Mouse (Mus musculus): Measurements from ENCODE around the gene Ifna2. TPM values are rescaled to one million over a fixed set of nuclear protein-coding genes. Genes with fewer than 3 reads are reported as not detected.

The Ifna2 gene
- not detected for polyA plus RNA-seq (2014; fragmentation: Illumina TruSeq; extraction: RNeasy Lipid Tissue Mini Kit (QIAGEN cat#74804); ENCODE audit: low read depth, low replicate concordance)

DNA sequence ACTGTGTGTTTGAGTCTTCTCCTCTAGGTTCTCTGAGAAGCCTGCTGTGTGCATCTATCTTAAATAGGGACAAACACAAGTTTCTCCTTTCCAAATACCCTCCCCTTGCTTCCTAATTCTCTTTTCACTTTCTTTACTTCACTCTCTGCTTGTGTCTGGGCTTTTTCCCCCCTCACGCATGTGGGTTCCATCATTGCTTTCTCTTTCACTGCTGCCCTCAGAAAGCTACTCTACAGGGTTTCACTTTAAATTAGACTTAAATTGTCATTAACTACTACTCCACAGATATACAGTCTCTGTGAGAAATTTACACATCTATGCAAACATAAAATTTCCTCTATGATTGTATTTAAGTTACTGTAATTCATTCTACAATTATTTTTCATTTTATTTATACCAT, at the start of gene Ifna2:
Gene Ifna2, minus strand, starts transcription at position 101 of the 400 bp plus-strand sequence.

GRCm38 (mm10) chr4:88721791-88722721, 38.3 kb upstream of the Ifna2 start, which contains the start of the genes Gm26566 and Klhl9:
Gm26566 (plus strand) TSS chr4:88721805.
Klhl9 (minus strand) TSS chr4:88722465.

DNA sequence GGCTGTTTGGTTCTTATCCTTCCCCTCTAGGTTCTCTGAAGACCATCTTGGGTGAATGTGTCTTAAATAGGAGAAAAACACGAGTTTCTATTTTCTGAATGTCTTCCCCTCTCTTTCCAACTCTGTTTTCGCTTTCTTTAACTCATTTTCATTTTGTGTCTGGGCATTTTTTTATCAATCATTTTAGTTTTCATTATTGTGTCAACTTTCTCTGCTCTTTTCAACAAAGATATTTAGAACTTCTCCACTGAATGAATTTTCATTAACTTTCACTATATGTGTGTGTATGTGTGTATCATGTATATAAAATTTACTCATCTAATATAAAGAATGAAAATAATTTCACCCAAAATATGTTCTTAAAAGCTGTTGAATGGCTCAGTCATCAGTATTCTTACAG, 7.5 kb upstream of the Ifna2 start, which contains the start of gene Ifnab:
Gene Ifnab, minus strand, starts transcription at position 101 of the 400 bp plus-strand sequence.

DNA sequence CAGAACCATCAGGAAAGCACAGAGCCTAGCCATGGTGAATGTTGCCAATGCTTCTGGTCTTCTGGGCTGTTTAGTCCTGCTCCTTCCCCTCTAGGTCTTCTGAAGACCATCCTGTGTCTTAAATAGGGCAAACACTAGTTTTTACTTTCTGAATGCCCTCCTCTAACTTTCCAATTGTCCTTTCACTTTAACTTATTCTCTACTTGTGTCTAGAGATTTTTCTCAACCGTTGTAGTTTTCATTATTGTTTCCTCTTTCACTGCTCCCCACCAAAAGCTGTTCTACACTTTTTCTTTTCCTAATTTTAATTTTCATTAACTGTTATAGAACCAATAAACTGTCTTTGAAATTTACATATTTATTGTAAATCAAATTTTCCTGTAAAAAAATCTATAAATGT, 6.9 kb downstream of the Ifna2 start, which contains the start of gene Ifna16:
Gene Ifna16, minus strand, starts transcription at position 101 of the 400 bp plus-strand sequence.

DNA sequence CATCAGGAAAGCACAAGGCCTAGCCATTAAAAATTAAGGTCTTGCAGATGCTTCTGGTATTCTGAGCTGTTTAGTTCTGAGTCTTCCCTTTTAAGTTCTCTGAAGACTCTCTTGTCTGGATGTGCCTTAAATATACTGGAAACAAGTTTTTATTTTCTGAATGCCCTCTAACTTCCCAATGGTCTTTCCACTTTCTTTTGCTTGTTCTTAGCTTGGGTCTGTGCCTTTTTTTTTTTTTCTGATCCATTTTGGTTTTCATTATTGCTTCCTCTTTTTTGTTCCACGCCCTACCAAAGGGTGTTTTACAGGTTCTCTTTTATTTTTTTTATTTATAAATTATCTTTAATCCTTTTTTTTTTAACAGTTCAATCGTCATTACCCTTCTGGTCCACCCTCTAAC, 39.4 kb downstream of the Ifna2 start, which contains the start of gene Ifna13:
Gene Ifna13, minus strand, starts transcription at position 101 of the 400 bp plus-strand sequence.

DNA sequence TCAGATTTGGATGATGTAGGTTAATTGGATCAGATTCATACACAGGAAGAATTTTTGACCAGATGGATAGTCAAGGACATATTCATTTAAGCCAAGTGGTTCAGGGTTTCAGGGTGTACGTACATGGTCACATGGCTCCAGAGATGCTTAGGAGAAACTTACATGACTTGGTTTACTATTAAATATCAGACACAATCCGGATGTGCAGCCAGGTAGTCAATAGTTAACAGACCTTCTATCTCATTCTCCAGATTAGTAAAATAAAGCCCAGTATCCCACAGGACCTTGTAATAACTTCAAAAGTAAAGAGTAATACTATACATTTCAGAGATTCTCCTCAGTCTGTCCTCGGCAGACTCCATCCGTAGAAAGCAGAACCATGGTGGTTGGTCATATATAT, 49.4 kb downstream of the Ifna2 start, which contains the start of gene C87499:
Gene C87499, minus strand, starts transcription at position 101 of the 400 bp plus-strand sequence.

Other genes with a start within 250 kb of the Ifna2 start
- 3.2 TPM for gene Hacd4, start 245.0 kb downstream of the Ifna2 start, polyA plus RNA-seq (2014; fragmentation: Illumina TruSeq; extraction: RNeasy Lipid Tissue Mini Kit (QIAGEN cat#74804); ENCODE audit: low read depth, low replicate concordance)
- not detected for gene Ifnb1, start 161.1 kb downstream of the Ifna2 start, polyA plus RNA-seq (2014; fragmentation: Illumina TruSeq; extraction: RNeasy Lipid Tissue Mini Kit (QIAGEN cat#74804); ENCODE audit: low read depth, low replicate concordance)
- not detected for gene Ifna15, start 125.7 kb downstream of the Ifna2 start, polyA plus RNA-seq (2014; fragmentation: Illumina TruSeq; extraction: RNeasy Lipid Tissue Mini Kit (QIAGEN cat#74804); ENCODE audit: low read depth, low replicate concordance)
- not detected for gene Ifna14, start 112.1 kb downstream of the Ifna2 start, polyA plus RNA-seq (2014; fragmentation: Illumina TruSeq; extraction: RNeasy Lipid Tissue Mini Kit (QIAGEN cat#74804); ENCODE audit: low read depth, low replicate concordance)
- gene Ifna9, start 91.5 kb downstream of the Ifna2 start, polyA plus RNA-seq (2014; fragmentation: Illumina TruSeq; extraction: RNeasy Lipid Tissue Mini Kit (QIAGEN cat#74804); ENCODE audit: low read depth, low replicate concordance) = not detected
- not detected for gene Ifna12, start 80.5 kb downstream of the Ifna2 start, polyA plus RNA-seq (2014; fragmentation: Illumina TruSeq; extraction: RNeasy Lipid Tissue Mini Kit (QIAGEN cat#74804); ENCODE audit: low read depth, low replicate concordance)
- not detected for gene C87499, start 49.5 kb downstream of the Ifna2 start, polyA plus RNA-seq (2014; fragmentation: Illumina TruSeq; extraction: RNeasy Lipid Tissue Mini Kit (QIAGEN cat#74804); ENCODE audit: low read depth, low replicate concordance)
- not detected for gene Ifna13, start 39.5 kb downstream of the Ifna2 start, polyA plus RNA-seq (2014; fragmentation: Illumina TruSeq; extraction: RNeasy Lipid Tissue Mini Kit (QIAGEN cat#74804); ENCODE audit: low read depth, low replicate concordance)
- gene Ifna16, start 7.0 kb downstream of the Ifna2 start, polyA plus RNA-seq (2014; fragmentation: Illumina TruSeq; extraction: RNeasy Lipid Tissue Mini Kit (QIAGEN cat#74804); ENCODE audit: low read depth, low replicate concordance) = not detected
- not detected for gene Ifnab, start 7.4 kb upstream of the Ifna2 start, polyA plus RNA-seq (2014; fragmentation: Illumina TruSeq; extraction: RNeasy Lipid Tissue Mini Kit (QIAGEN cat#74804); ENCODE audit: low read depth, low replicate concordance)
- not detected for gene Gm26566, start 37.9 kb upstream of the Ifna2 start, polyA plus RNA-seq (2014; fragmentation: Illumina TruSeq; extraction: RNeasy Lipid Tissue Mini Kit (QIAGEN cat#74804); ENCODE audit: low read depth, low replicate concordance)
- gene Klhl9, start 38.6 kb upstream of the Ifna2 start, polyA plus RNA-seq (2014; fragmentation: Illumina TruSeq; extraction: RNeasy Lipid Tissue Mini Kit (QIAGEN cat#74804); ENCODE audit: low read depth, low replicate concordance) = 58.1 TPM
- not detected for gene Gm13271, start 71.0 kb upstream of the Ifna2 start, polyA plus RNA-seq (2014; fragmentation: Illumina TruSeq; extraction: RNeasy Lipid Tissue Mini Kit (QIAGEN cat#74804); ENCODE audit: low read depth, low replicate concordance)
- gene Gm13283, start 76.2 kb upstream of the Ifna2 start, polyA plus RNA-seq (2014; fragmentation: Illumina TruSeq; extraction: RNeasy Lipid Tissue Mini Kit (QIAGEN cat#74804); ENCODE audit: low read depth, low replicate concordance) = not detected
- gene Gm13290, start 89.9 kb upstream of the Ifna2 start, polyA plus RNA-seq (2014; fragmentation: Illumina TruSeq; extraction: RNeasy Lipid Tissue Mini Kit (QIAGEN cat#74804); ENCODE audit: low read depth, low replicate concordance) = not detected
- gene Gm13289, start 93.0 kb upstream of the Ifna2 start, polyA plus RNA-seq (2014; fragmentation: Illumina TruSeq; extraction: RNeasy Lipid Tissue Mini Kit (QIAGEN cat#74804); ENCODE audit: low read depth, low replicate concordance) = not detected
- gene Gm13272, start 95.9 kb upstream of the Ifna2 start, polyA plus RNA-seq (2014; fragmentation: Illumina TruSeq; extraction: RNeasy Lipid Tissue Mini Kit (QIAGEN cat#74804); ENCODE audit: low read depth, low replicate concordance) = not detected
- not detected for gene Ifnz, start 98.2 kb upstream of the Ifna2 start, polyA plus RNA-seq (2014; fragmentation: Illumina TruSeq; extraction: RNeasy Lipid Tissue Mini Kit (QIAGEN cat#74804); ENCODE audit: low read depth, low replicate concordance)
- not detected for gene Gm13276, start 101.8 kb upstream of the Ifna2 start, polyA plus RNA-seq (2014; fragmentation: Illumina TruSeq; extraction: RNeasy Lipid Tissue Mini Kit (QIAGEN cat#74804); ENCODE audit: low read depth, low replicate concordance)
- gene Gm13277, start 104.7 kb upstream of the Ifna2 start, polyA plus RNA-seq (2014; fragmentation: Illumina TruSeq; extraction: RNeasy Lipid Tissue Mini Kit (QIAGEN cat#74804); ENCODE audit: low read depth, low replicate concordance) = not detected
- not detected for gene Gm13278, start 107.6 kb upstream of the Ifna2 start, polyA plus RNA-seq (2014; fragmentation: Illumina TruSeq; extraction: RNeasy Lipid Tissue Mini Kit (QIAGEN cat#74804); ENCODE audit: low read depth, low replicate concordance)
- not detected for gene Gm13275, start 110.6 kb upstream of the Ifna2 start, polyA plus RNA-seq (2014; fragmentation: Illumina TruSeq; extraction: RNeasy Lipid Tissue Mini Kit (QIAGEN cat#74804); ENCODE audit: low read depth, low replicate concordance)
- gene Gm13279, start 113.5 kb upstream of the Ifna2 start, polyA plus RNA-seq (2014; fragmentation: Illumina TruSeq; extraction: RNeasy Lipid Tissue Mini Kit (QIAGEN cat#74804); ENCODE audit: low read depth, low replicate concordance) = not detected
- not detected for gene Gm13285, start 115.8 kb upstream of the Ifna2 start, polyA plus RNA-seq (2014; fragmentation: Illumina TruSeq; extraction: RNeasy Lipid Tissue Mini Kit (QIAGEN cat#74804); ENCODE audit: low read depth, low replicate concordance)
- gene Gm13287, start 119.3 kb upstream of the Ifna2 start, polyA plus RNA-seq (2014; fragmentation: Illumina TruSeq; extraction: RNeasy Lipid Tissue Mini Kit (QIAGEN cat#74804); ENCODE audit: low read depth, low replicate concordance) = not detected
- not detected for gene Gm13288, start 121.6 kb upstream of the Ifna2 start, polyA plus RNA-seq (2014; fragmentation: Illumina TruSeq; extraction: RNeasy Lipid Tissue Mini Kit (QIAGEN cat#74804); ENCODE audit: low read depth, low replicate concordance)
- gene Ifna7, start 132.3 kb upstream of the Ifna2 start, polyA plus RNA-seq (2014; fragmentation: Illumina TruSeq; extraction: RNeasy Lipid Tissue Mini Kit (QIAGEN cat#74804); ENCODE audit: low read depth, low replicate concordance) = not detected
- gene Ifna11, start 136.0 kb upstream of the Ifna2 start, polyA plus RNA-seq (2014; fragmentation: Illumina TruSeq; extraction: RNeasy Lipid Tissue Mini Kit (QIAGEN cat#74804); ENCODE audit: low read depth, low replicate concordance) = not detected
- gene Ifna6, start 143.5 kb upstream of the Ifna2 start, polyA plus RNA-seq (2014; fragmentation: Illumina TruSeq; extraction: RNeasy Lipid Tissue Mini Kit (QIAGEN cat#74804); ENCODE audit: low read depth, low replicate concordance) = not detected
- not detected for gene Ifna5, start 151.6 kb upstream of the Ifna2 start, polyA plus RNA-seq (2014; fragmentation: Illumina TruSeq; extraction: RNeasy Lipid Tissue Mini Kit (QIAGEN cat#74804); ENCODE audit: low read depth, low replicate concordance)
- not detected for gene Ifna4, start 157.9 kb upstream of the Ifna2 start, polyA plus RNA-seq (2014; fragmentation: Illumina TruSeq; extraction: RNeasy Lipid Tissue Mini Kit (QIAGEN cat#74804); ENCODE audit: low read depth, low replicate concordance)
- not detected for gene Ifna1, start 166.2 kb upstream of the Ifna2 start, polyA plus RNA-seq (2014; fragmentation: Illumina TruSeq; extraction: RNeasy Lipid Tissue Mini Kit (QIAGEN cat#74804); ENCODE audit: low read depth, low replicate concordance)
- gene Ifne, start 196.3 kb upstream of the Ifna2 start, polyA plus RNA-seq (2014; fragmentation: Illumina TruSeq; extraction: RNeasy Lipid Tissue Mini Kit (QIAGEN cat#74804); ENCODE audit: low read depth, low replicate concordance) = not detected

Measured in liver, adult 10 weeks (tissue).